Mouse (Mus musculus): ENCODE results near the gene Pfas. TPM values are rescaled to one million over a fixed set of nuclear protein-coding genes. Genes with fewer than 3 reads are reported as not detected.

The Pfas gene
- total and polyA plus RNA-seq, 3 experiments: 63.5 to 149 (median 130) TPM

DNA sequence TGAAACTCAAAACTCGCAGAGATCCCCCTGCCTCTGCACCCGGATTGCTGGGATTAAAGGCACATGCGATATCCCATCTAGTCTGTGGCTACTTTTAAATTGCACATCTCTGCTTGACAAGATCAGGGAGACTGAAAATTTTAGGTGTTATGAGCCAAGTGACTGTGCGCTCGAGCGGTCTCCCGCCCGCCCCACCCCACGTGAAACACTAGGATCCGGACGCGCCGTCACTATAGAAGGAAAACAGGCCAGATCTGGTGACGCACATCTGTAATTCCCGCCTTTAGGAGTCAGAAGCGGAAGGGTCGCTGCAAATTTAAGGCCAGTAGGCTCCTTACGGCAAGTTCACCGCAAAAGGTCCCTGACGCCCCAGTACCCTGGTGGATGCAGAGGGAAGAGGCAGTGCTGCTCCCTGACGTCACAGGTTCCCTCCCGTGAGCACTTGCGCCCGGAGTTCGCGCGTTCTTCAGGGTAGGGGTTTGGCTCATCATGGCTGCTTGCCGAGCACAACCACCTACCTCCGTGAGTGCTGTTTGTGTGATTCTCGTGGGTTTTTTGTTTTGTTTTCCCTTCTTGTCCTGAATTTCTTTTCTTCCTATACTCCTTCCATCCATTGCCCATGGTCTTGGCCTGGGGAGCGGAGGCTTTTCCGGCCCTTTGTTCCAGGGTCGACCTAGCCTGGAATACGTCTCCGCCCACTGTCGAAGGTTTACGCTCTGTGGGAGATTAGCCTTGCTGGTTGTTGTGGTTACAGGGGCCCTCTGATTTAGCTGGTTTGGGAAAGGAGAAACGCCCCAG is 7.6 kb upstream of the Pfas start, which contains the start of gene Ctc1:
Gene Ctc1 (plus strand): TSS at position 268 of the 798 bp plus-strand sequence.
- H3K36me3 ChIP-seq (ENCODE audit: control insufficient read depth in 1 of 2, insufficient read depth in 2 of 2, low read length in 2 of 2): peaks cover 0 to 11% of the 10 kb centered on the region in 2 experiments; a peak in 2 of 4 replicates
- peaks cover 15% of the 10 kb centered on the region for H3K79me2 ChIP-seq (ENCODE audit: control insufficient read depth, insufficient read depth, low read length, poor library complexity)
- TF ChIP-seq MAZ (IDR thresholded peaks at IDR 0.05; ENCODE audit: low read depth, low read length): peak; percentile 43; the same call in 1 of the 2 replicates
- TF ChIP-seq POLR2AphosphoS2 (IDR thresholded peaks at IDR 0.05; ENCODE audit: low read length): peak; percentile 95; the same call in 1 of the 2 replicates
- peak; percentile 42 for TF ChIP-seq GATA1 (IDR thresholded peaks at IDR 0.05; ENCODE audit: low read depth, low read length)
- TF ChIP-seq ZMIZ1 (IDR thresholded peaks at IDR 0.05; ENCODE audit: low read depth, low read length): peak; percentile 94
- TF ChIP-seq MYC (IDR thresholded peaks at IDR 0.05; ENCODE audit: low read depth, low read length): peak; percentile 90
- peak; percentile 94 for TF ChIP-seq NELFE (IDR thresholded peaks at IDR 0.05; ENCODE audit: low read depth, low read length)
- TF ChIP-seq EP300 (IDR thresholded peaks at IDR 0.05; ENCODE audit: low read depth in 1 of 2, low read length in 2 of 2): peak in 1 of 2 experiments; percentile 39; a peak in 1 of 4 replicates
- TF ChIP-seq HCFC1 (IDR thresholded peaks at IDR 0.05; ENCODE audit: low read depth, low read length): peak; percentile 85
- TF ChIP-seq SIN3A (IDR thresholded peaks at IDR 0.05; ENCODE audit: low read length): peak; percentile 90
- TF ChIP-seq KAT2A (conservative IDR thresholded peaks at IDR 0.05; ENCODE audit: low read depth, low read length): no peak
- no peak for TF ChIP-seq ZC3H11A (IDR thresholded peaks at IDR 0.05; ENCODE audit: low read depth, low read length)
- no peak for TF ChIP-seq GABPA (IDR thresholded peaks at IDR 0.05; ENCODE audit: low read depth, low read length)
- peak in 2 of 3 experiments; percentile 11 to 42; a peak in 2 of 6 replicates for TF ChIP-seq CTCF (IDR thresholded peaks at IDR 0.05 in 2 of 3, conservative IDR thresholded peaks at IDR 0.05 in 1 of 3; ENCODE audit: control insufficient read depth in 1 of 3, insufficient read depth in 1 of 3, low read depth in 2 of 3, low read length in 3 of 3, poor library complexity in 1 of 3, severe bottlenecking in 1 of 3)
- peak; percentile 75 for TF ChIP-seq MXI1 (IDR thresholded peaks at IDR 0.05; ENCODE audit: low read depth, low read length)
- TF ChIP-seq TBP (IDR thresholded peaks at IDR 0.05; ENCODE audit: low read depth, low read length): peak; percentile 90
- TF ChIP-seq E2F4 (IDR thresholded peaks at IDR 0.05; ENCODE audit: borderline replicate concordance, low read depth, low read length): peak; percentile 99
- TF ChIP-seq POLR2AphosphoS5 (IDR thresholded peaks at IDR 0.05; ENCODE audit: borderline replicate concordance, low read depth, low read length): peak; percentile 63; the same call in 1 of the 2 replicates
- peak; percentile 52; the same call in 1 of the 2 replicates for TF ChIP-seq NRF1 (IDR thresholded peaks at IDR 0.05; ENCODE audit: insufficient read depth, low read depth, low read length, poor library complexity, severe bottlenecking)
- TF ChIP-seq ETS1 (IDR thresholded peaks at IDR 0.05; ENCODE audit: low read depth, low read length): peak; percentile 69; the same call in 1 of the 2 replicates
- no peak for TF ChIP-seq RCOR1 (IDR thresholded peaks at IDR 0.05; ENCODE audit: low read depth, low read length)
- peak; percentile 84 to 98 for TF ChIP-seq POLR2A (IDR thresholded peaks at IDR 0.05; ENCODE audit: control insufficient read depth in 1 of 2, insufficient read depth in 1 of 2, low read depth in 1 of 2, low read length in 2 of 2, poor library complexity in 1 of 2)
- no peak for TF ChIP-seq JUND (IDR thresholded peaks at IDR 0.05; ENCODE audit: low read depth, low read length)
- peak; percentile 54 for TF ChIP-seq MAX (IDR thresholded peaks at IDR 0.05; ENCODE audit: low read length)
- DNase-seq (ENCODE audit: low read depth, low spot score): peak; percentile 99
- H3K9ac ChIP-seq (ENCODE audit: control insufficient read depth, low read depth, low read length, poor library complexity, severe bottlenecking): peak within 1 kb of the TSS; percentile 97
- H3K27ac ChIP-seq (ENCODE audit: control insufficient read depth, low read depth, low read length): peak within 1 kb of the TSS; percentile 98
- H3K27me3 ChIP-seq (ENCODE audit: control insufficient read depth in 1 of 2, insufficient read depth in 2 of 2, low read length in 2 of 2): no peaks in the 10 kb centered on the region
- no peaks in the 10 kb centered on the region for H3K9me3 ChIP-seq (replicated peaks; ENCODE audit: insufficient read depth, low read length)
- peaks cover 2 to 16% of the 10 kb centered on the region in 2 experiments for H3K4me1 ChIP-seq (ENCODE audit: control insufficient read depth in 1 of 2, insufficient read depth in 2 of 2, low read length in 2 of 2)
- H3K4me3 ChIP-seq (ENCODE audit: control insufficient read depth in 1 of 2, insufficient read depth in 1 of 2, low read depth in 2 of 2, low read length in 2 of 2): peak within 1 kb of the TSS; percentile 52 to 96

All from MEL (cell line).